Mouse (Mus musculus) brain, adult 2 months (tissue): ENCODE results near the gene Inpp5e.
A peak's percentile ranks its signal among the peaks of the same experiment; 100 is the strongest.

Experiments
- DNase-seq: peaks from one replicate; pipeline ENCODE4 v3.0.0; 2011; ENCODE audit warnings: low read depth, low spot score

Gene Inpp5e

DNA sequence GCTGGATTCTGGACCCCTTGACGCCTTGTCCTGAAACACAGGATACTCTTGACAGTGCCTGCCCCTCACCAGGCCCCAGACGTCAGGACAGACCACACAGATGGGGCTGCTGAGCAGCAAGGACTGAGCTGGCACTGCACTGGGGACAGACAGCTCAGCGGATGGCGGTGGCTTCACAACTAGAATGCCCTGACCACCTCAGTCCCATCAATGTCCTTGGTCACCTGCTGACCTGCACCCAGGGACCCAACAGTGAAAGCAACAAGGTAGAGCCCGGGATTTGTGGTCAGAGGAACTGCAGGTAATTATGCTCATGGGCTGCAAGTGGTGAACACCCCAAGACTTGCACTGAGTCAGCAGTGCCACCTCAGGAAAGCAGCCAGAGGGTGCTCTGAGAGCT is 46.0 kb downstream of the Inpp5e start:
- DNase-seq: no peak

GRCm38 (mm10) chr2:26360772-26361171 is 48.2 kb downstream of the Inpp5e start, which contains the start of gene Card9:
Card9 (minus strand) TSS chr2:26360918.
- no peak for DNase-seq

GRCm38 (mm10) chr2:26359983-26360382 is 49.0 kb downstream of the Inpp5e start:
- peak; percentile 58 for DNase-seq

DNA sequence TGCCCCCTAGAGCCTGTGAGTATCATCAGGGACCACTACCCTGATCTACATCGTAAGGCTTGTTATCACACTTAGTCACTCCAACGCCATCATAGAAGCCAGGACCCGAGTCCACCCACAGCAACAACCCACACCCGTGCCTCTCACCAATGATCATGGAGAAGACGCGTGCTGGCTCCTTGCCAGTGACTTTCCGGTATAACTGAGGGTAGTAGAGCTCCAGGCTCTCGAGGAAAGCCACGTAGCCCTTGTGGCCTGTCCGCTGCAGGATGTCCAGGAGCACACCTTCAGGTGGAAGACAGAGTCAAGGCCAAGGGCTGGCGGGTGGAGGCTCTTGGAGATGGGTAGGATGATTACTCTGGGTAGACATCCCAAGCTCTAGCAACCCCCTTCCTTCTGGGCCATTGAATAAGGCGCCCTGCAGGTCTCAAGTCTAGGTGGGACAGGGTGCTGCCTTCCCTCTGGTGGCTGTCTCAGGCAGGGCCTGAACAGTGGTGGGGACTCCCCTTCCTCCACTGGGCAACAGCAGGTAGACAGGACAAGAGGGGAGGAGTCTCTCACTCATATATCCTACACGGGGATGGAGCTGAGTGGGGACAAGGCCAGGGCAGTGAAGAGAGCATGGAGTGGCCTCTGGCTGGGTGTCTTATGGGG is 50.2 kb downstream of the Inpp5e start:
- DNase-seq: no peak

DNA sequence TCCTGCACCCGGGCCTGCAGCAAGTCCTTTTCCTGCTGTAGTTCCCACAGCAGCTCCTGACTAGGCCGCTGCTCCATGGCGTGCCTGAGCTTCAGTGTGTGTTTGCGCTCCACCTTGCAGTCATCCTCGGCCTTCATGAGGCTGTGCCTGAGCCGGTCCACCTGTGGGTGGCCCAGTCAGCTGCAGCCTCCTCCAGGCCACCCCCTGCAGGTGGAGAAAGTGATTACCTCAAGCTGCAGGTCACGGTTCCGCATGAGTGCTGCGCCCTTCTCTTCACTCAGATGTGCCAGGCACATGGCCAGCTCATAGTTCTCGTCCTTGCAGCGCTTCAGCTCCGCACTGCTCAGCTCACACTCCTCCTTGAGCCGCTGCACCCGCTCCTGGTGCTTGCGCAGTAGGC is 51.5 kb downstream of the Inpp5e start:
- peak; percentile 56 for DNase-seq

GRCm38 (mm10) chr2:26356678-26357077 is 52.3 kb downstream of the Inpp5e start:
- DNase-seq: peak; percentile 7

DNA sequence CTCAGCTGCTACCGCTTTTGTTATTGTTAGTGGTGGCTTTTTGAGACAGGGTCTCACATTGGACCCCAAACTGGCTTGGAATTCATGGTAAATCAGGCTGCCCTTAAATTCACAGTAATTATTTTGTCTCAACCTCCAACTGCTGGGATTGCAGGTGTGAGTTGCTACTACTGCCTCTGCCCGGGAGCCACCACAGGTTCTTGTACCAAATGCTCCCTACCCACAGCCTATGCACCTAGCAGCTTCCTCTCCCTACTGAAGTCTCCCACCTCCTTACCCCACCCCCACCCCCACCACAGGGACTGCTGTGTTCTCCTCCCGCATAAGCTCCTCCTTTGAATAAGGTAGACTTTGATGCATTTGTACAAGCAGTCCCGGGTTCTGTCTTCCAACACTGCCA is 52.8 kb downstream of the Inpp5e start:
- no peak for DNase-seq

GRCm38 (mm10) chr2:26354401-26354800 is 54.6 kb downstream of the Inpp5e start:
- DNase-seq: no peak

GRCm38 (mm10) chr2:26353066-26353980 is 55.7 kb downstream of the Inpp5e start:
- DNase-seq: peak; percentile 68

GRCm38 (mm10) chr2:26352291-26352910 is 56.6 kb downstream of the Inpp5e start:
- no peak for DNase-seq

GRCm38 (mm10) chr2:26351358-26352290 is 57.4 kb downstream of the Inpp5e start, which contains the start of gene Dnlz:
Dnlz (minus strand) TSS chr2:26352110.
- DNase-seq: peak; percentile 98

GRCm38 (mm10) chr2:26348241-26348640 is 60.8 kb downstream of the Inpp5e start:
- peak; percentile 43 for DNase-seq
